Mouse (Mus musculus): Measurements from ENCODE around the gene Rai1.

The Rai1 gene

DNA sequence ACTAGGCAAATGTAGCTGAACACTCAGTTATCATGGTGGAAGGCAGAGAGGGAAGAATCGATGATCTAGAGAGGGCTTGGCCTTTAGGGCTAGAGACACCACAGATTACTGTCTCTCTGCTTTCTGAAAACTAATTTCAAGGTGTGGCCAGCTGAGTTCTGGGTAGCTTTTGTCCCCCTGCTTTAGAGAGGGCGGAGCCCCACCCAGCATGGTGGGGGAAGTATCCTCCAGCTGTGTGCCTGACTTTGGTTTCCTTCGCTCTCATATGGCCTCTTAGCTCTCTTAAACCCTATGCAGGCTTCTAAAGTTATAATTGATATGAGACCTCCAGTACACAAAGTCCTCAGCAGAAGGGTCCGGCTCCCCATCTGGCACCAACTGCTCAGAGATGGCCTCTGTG, 58.5 kb downstream of the Rai1 start:
- no peak for DNase-seq (ENCODE audit: low spot score)

DNA sequence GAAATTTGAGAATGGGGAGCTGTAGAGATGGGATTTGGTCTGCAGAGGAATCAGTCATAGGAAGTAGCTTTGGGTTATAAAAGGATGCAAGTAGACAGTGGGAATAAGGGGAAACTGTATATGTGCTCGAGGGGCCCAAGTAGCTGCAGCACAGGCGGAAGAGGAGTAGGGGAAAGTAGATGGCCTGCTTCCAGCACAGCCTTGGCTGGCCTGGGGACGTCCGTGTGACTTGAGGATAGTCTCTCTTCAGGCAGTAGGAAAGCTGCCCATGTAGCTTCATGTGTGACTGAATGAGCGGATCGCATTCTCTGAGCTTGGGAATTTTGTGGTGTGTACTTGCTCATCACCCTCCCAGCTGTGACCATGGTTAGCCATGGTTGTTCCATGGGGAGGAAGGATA, 59.6 kb downstream of the Rai1 start:
- DNase-seq (ENCODE audit: low spot score), result no peak

DNA sequence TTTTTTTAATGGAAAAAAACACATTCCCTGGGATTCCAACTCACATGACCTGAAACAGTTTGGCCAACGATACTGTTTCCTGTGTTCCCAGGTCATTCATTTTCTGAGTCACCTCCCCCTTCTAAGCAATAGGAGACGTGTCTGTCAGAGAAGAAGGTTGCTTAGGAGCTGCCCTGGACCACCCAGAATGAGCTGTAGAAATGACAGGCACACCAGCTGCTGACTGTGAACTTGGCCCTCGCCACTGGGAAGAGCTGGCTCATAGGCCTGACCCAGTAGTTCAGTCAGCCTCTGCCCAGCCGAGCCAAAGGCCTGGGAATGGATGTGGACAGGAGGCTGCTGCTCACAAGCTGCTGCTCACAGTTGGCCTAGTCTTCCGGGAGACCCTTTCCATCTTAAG, 60.3 kb downstream of the Rai1 start:
- no peak for DNase-seq (ENCODE audit: low spot score)

DNA sequence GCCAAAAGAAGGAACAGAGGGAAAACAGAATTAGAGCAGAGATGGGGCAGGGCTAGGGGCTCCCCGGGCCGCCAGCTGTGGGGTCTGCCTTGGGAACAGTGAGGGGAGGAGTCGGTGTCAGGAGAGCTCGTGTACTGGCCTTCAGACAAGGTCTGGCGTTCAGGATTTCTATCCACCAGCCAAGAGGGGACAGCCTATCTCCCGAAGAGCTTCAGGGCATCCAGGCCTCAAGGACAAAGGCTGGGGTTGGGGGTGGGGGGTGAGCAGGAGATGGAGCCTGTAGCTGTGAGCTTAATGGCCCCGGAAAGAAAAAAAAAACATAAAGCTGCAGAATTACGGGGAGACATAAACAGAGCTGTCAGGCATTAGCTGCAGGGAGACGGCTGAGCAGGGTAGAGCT, 64.0 kb downstream of the Rai1 start:
- DNase-seq (ENCODE audit: low spot score), result no peak

DNA sequence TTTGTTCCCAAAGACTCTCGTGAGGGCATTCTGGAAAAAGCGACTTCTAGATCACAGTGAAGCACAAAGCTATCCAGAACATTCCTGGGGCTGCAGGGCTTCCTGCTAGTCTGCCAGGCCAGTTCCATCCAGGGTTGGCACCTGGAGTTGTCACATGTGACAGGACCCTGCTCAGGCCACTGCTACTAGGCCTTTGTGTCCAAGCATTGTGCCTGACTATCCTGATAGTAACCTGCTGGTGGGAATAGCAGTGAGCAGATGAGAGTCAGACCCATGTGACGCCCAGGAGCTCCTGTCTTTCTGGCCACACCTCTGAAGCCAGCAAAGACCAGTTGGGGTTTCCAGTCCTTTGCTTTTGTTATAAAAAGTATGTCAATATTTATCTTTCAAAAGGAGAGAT, 67.3 kb downstream of the Rai1 start:
- no peak for DNase-seq (ENCODE audit: low spot score)

DNA sequence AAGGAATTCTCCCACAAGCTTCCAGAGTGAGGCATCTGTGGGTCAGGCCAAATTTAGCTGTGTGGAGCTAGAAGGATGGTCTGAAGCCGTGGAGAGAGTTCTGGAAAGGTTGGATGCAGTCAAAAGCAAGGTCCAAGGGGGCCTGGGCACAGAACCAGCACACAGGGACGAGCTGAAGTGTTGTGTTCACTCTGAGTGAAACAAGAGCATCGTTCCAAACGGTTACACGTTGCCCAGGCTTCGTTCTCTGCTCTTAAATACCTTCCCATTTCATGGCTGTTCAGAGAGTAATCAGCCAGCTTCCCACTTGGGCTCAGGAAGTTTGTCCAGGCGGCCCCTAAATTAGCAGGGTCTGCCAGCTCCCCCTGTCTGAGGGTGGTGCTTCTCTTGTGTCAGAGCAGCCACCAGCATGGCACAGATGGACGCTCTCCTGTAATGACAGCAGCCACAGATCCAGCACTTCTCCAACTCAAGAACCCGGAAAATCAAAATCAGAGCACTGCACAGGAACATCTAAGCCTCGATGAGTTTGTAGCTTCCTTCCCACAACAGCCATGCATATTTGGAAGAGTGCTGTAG, 68.9 kb downstream of the Rai1 start:
- DNase-seq (ENCODE audit: low spot score), result no peak

DNA sequence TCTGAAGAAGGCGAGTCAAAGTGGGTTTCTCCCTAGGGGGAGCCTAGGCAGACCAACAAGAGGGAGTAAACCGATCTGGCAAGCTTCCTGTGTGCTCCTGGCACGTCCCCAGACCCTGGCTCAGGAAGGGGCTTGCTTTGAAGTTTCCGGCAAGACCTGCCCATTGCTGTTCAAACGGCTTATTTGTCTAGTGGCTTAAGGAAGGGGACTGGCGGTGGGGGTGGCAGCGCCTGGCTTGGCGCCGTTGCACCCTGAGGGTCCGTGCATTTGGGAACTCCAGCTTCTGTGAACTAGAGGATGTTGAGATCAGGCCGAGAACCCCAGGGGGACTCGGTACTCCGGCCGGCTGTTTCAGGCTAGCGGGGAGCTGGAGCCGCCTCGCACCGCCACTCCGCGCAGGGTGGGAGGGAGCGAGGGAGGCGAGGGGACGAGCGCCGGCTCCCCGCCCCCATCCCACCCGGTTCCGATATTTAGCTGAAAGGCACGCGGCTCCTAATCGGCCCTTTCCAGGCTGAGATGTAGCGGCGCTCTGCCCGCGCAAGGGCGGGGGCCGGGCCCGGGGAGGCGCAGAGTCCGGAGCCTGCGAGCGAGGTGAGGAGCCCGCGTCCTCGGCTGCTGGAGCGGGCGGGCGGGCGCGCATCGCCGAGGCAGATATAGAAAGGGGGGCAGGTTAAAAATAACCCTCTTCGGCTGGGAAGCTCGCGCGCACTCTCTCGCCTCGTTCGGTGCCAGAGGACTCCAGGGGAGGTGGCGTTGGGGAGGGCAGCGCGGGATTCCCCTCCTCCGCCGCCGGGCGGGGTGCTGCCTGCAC, 70.8 kb downstream of the Rai1 start:
- peak; percentile 36 for DNase-seq (ENCODE audit: low spot score)

DNA sequence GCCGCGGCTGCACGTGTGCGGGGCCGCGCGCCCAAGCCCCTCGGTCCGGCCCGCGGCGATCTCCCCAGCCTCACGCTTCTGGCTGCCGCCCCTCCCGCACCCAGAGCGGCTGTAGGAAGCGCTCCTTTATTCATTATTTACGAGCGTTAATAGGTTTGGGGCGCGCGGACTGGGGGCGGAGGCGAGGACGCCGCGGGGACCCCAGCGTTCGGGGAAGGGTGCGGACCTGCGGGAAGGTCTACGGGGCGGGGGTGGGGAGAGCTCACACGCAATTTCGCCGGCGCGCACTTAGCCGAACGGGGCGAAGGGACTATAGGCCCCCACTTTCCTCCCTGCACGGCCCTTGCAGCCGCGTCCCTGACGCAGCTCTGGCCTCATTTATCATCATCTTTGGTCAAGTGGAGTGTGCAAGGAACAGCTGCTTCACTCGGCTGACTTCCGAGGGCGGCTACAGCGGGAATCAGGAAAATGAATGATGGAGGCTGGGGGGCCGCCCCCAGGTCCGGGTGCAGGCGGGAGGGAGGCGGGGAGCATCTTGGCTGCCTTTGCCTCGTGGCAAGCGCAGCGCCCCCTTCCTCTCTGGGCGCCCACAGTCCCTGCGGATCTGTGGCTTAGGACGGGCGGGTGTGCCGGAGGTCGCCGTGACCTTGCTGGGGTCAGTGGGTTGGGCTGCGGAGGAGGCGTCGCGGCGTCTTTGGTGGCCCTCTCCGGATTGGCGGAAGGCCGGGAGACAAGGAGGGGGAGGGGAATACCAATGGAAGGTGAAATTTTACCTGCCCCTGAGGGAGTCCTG, 71.6 kb downstream of the Rai1 start:
- DNase-seq (ENCODE audit: low spot score), result peak; percentile 29

DNA sequence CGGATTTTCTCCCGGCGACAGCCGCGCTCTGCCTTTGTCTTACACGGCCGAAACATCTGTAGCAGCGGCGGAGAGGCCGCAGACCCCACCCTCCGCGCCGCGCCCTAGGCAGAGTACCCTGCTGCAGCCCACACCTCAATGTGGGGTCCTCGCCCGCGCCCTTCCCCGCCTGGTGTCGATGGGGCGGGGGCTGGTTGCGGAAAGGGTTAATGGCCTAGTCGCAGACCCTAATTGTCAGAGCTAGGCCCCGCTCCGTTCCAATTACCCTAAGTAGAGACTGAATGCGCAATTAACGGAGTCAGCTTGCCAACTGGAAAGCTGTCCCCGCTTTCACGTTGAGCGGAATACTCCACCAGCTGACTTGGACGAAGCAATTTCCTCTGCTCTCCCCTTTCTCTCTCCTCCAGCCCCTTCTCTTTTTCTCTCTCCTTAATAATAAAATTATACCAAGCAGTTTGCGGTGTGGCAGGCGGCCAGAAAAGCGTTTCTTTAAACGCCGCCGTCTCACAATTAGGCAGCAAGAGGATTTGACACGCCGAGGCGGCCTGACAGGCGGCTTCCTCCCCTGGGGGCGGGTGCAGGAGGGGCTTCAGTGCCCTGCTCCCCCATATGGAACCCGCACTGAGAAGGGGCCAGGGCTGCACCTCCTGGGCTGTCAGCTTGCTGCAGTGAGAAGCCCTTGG, 72.3 kb downstream of the Rai1 start:
- no peak for DNase-seq (ENCODE audit: low spot score)

DNA sequence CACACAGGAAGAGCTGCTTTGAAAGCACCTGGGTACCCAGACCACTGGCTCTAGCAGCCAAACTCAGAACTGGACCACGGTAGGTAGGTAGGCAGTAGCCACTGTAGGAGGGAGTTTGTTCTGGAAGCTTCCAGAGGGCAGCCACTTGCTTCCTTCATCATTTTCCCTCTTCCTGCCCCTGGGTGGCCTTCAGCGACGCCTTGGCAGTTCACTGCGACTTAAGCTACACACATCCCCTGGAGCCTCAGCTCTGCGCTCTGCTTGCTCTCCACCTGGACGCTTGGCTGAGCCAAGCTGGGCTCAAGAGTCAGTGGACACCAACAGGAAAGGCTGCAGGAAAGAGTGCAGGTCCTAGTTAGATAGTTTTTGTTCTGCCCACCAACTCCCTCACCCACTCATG, 73.2 kb downstream of the Rai1 start:
- no peak for DNase-seq (ENCODE audit: low spot score)

DNA sequence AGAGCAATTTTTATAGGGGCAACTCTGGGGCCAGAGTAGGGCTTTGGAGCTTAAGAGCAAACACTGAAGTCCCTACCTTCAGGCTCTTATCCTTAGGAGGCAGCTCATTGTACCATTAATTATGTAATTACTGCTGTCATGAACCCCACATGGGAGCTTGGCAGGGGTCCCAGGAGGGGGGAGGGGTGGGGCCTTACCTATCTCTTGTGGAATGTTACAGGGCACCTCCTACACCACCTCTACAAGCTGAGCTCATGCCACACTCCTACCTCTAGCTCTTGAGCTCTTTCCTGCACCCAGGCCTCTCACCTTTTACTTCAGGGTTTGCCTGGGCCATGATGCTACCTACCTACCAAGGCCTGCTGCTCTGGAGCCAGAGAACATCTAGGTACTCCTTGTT, 73.7 kb downstream of the Rai1 start:
- no peak for DNase-seq (ENCODE audit: low spot score)

DNA sequence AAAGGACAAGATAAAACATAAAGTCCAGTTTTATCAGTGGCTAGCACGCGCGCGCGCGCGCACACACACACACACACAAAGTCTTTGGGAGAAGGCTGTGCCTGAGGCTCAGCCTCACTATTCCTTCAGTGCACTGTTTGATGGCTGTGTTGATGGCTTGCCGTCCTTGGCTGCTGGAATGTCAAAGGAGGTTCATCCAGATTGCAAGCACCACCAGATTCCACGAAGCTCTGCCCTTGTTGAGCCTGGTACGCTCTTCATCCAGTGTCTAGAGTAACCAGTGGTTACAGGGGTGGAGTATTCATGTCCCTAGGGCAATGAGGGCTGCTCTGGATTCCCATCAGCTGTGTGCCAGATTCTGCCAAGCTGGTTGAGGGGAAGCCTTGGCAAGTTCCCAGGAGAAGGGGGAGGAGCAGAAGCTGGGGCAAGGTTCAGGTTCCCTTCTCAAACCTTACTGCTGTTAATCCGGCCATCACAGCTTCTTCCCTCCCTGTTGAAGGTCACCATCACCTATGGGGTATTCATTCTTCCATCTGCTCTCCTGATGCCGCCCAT, 77.4 kb downstream of the Rai1 start:
- no peak for DNase-seq (ENCODE audit: low spot score)

DNA sequence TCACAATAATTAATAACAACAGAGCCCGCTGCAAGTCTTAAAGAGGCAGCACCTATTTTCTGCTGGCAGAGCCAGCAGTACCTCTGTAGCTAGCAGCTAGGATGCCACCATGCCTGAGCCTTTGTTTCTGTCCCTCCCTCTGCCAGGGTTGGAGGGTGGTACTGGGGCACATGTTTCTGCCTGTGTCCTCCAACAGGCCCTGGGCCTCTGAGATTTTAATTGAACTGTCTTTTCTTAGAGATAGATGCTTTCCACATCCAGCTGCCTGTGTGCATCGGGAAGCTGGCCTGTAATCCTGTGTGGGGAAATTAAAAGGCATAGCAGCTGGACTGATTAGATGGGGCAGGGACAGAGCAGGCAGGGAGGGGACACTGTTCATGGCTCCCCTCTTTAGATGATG, 77.9 kb downstream of the Rai1 start:
- DNase-seq (ENCODE audit: low spot score), result no peak

DNA sequence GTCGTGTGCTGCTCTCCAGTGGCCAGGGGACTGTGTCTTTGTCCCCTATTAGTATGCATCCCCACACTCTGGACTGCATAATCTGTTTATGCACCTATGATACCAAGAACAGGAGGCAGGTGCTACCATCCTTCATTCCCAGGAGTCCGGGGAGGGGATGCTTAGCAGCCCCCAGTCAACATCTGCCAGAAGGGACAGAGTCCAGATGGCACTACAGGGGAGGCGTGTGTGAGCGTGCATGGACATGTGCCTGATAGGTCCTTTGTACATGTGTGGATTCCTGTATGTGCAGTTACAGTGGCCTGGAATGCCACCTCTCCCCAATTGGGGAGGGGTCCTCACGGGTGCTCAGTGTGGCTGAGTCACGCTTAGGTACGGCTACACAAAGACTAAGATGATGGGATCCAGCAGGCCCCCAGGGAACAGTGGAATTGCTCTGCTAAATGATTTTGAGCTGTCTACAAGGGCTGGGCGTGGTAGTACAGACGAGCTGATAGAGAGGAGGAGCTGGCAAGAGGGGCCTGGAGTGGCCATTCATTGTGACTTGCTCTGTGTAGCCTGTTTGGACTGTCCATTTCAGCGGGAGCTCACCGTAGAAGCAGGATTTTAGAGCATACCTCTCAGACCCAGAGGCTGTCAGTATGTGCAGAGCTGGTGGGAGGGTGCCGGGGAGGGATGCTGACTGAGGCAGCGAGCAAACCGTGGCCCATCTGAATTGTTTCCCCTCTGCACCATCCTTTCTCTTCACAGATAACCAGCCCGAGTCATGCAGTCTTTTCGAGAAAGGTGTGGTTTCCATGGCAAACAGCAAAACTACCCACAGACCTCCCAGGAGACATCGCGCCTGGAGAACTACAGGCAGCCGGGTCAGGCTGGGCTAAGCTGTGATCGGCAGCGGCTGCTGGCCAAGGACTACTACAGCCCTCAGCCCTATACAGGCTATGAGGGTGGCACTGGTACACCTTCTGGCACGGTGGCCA, 79.8 kb downstream of the Rai1 start:
- no peak for DNase-seq (ENCODE audit: low spot score)

DNA sequence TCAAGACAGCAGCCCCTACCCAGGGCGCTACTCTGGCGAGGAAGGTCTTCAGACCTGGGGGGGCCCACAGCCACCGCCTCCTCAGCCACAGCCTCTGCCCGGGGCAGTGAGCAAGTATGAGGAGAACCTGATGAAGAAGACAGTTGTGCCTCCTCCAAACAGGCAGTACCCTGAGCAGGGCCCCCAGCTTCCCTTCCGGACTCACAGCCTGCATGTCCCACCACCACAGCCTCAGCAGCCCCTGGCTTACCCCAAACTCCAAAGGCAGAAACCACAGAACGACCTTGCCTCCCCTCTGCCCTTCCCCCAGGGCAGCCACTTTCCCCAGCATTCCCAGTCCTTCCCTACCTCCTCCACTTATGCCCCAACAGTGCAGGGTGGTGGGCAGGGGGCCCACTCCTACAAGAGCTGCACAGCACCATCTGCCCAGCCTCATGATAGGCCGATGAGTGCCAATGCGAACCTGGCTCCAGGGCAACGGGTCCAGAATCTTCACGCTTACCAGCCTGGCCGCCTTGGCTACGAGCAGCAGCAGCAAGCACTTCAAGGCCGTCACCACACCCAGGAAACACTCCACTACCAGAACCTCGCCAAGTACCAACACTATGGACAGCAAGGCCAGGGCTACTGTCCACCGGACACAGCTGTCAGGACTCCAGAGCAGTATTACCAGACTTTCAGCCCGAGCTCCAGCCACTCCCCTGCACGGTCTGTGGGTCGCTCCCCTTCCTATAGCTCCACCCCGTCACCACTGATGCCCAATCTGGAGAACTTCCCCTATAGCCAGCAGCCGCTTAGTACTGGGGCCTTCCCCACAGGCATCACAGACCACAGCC, 80.8 kb downstream of the Rai1 start:
- DNase-seq (ENCODE audit: low spot score), result no peak

DNA sequence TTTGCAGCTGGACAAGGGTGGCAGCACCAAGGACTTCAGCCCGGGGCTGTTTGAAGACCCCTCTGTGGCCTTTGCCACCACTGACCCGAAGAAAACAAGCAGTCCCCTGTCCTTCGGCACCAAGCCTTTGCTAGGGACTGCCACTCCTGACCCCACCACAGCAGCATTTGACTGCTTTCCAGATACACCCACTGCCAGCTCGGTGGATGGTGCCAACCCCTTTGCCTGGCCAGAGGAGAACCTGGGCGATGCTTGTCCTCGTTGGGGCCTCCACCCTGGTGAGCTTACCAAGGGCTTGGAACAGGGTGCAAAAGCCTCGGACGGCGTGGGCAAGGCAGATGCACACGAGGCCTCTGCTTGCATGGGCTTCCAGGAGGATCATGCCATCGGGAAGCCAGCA, 82.3 kb downstream of the Rai1 start:
- no peak for DNase-seq (ENCODE audit: low spot score)

DNA sequence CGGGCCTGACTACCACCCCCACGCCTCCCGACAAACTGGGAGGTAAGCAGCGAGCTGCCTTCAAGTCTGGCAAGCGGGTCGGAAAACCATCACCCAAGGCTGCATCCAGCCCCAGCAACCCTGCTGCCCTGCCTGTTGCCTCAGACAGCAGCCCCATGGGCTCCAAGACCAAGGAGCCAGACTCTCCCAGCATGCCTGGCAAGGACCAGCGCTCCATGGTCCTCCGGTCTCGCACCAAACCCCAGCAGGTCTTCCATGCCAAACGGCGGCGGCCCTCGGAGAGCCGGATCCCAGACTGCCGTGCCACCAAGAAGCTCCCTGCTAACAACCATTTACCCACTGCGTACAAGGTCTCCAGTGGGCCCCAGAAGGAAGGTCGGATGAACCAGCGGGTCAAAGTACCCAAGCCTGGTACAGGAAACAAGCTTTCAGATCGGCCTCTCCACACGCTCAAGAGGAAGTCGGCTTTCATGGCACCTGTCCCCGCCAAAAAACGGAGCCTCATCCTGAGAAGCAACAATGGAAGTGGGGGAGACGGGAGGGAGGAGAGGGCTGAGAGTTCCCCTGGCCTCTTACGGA, 83.6 kb downstream of the Rai1 start:
- no peak for DNase-seq (ENCODE audit: low spot score)

DNA sequence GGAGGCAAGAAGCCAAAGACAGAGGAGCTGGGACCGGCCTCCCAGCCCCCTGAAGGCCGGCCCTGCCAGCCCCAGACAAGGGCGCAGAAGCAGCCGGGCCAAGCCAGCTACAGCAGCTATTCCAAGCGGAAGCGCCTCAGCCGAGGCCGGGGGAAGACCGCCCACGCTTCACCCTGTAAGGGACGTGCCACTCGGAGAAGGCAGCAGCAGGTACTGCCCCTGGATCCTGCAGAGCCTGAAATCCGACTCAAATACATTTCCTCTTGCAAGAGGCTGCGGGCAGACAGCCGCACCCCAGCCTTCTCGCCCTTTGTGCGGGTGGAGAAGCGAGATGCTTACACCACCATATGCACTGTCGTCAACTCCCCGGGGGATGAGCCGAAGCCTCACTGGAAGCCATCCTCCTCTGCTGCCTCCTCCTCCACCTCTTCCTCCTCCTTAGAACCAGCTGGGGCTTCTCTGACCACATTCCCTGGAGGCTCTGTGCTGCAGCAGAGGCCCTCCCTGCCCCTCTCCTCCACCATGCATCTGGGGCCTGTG, 84.8 kb downstream of the Rai1 start:
- no peak for DNase-seq (ENCODE audit: low spot score)

DNA sequence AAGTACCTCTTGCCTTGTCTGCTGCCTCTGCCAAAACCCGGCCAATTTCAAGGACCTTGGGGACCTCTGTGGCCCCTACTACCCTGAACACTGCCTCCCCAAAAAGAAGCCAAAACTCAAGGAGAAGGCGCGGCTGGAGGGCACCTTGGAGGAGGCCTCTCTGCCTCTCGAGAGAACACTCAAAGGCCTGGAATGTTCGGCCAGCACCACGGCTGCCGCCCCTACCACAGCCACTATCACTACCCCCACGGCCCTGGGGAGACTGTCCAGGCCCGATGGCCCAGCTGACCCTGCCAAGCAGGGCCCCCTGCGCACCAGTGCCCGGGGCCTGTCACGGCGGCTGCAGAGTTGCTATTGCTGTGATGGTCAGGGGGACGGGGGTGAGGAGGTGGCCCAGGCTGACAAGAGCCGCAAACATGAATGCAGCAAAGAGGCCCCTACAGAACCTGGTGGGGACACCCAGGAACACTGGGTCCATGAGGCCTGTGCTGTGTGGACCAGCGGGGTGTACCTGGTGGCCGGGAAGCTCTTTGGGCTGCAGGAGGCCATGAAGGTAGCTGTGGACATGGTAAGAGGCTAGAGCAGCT, 85.3 kb downstream of the Rai1 start:
- DNase-seq (ENCODE audit: low spot score), result no peak
